Mouse (Mus musculus): ENCODE results near the gene Nedd4. TPM values are rescaled to one million over a fixed set of nuclear protein-coding genes. Genes with fewer than 3 reads are reported as not detected.

Gene Nedd4
- 634 and 643 TPM in 2 replicates for polyA plus RNA-seq (2016; fragmentation: Nextera tagmentation; extraction: Ambion mirVana)

GRCm38 (mm10) chr9:72661895-72662661, at the start of gene Nedd4:
Nedd4 (plus strand) TSS chr9:72662346.
- H3K4me1 ChIP-seq: peaks cover 65% of the 10 kb centered on the region
- H3K27me3 ChIP-seq (ENCODE audit: poor library complexity, severe bottlenecking): no peaks in the 10 kb centered on the region
- peak within 1 kb of the TSS; percentile 76 for H3K4me3 ChIP-seq
- H3K9me3 ChIP-seq: no peaks in the 10 kb centered on the region
- WGBS: 0% methylated on average over 71 of the region's 83 CpGs
- peaks cover 34% of the 10 kb centered on the region for H3K36me3 ChIP-seq (replicated peaks)
- peak within 1 kb of the TSS; percentile 99 for H3K27ac ChIP-seq
- DNase-seq (ENCODE audit: extremely low spot score, low spot score): peak; percentile 97

GRCm38 (mm10) chr9:72613884-72614283, 48.3 kb upstream of the Nedd4 start:
- no peak overlapping the region for H3K4me3 ChIP-seq
- H3K27ac ChIP-seq: no peak overlapping the region
- H3K9me3 ChIP-seq: no peaks in the 10 kb centered on the region
- H3K27me3 ChIP-seq (ENCODE audit: poor library complexity, severe bottlenecking): no peaks in the 10 kb centered on the region
- H3K36me3 ChIP-seq (replicated peaks): peaks cover 77% of the 10 kb centered on the region
- no peak for DNase-seq (ENCODE audit: extremely low spot score, low spot score)
- H3K4me1 ChIP-seq: no peaks in the 10 kb centered on the region
- 91% methylated on average over 2 of the region's 2 CpGs for WGBS

GRCm38 (mm10) chr9:72614786-72615480, 47.2 kb upstream of the Nedd4 start:
- WGBS: 90% methylated on average over 6 of the region's 6 CpGs
- DNase-seq (ENCODE audit: extremely low spot score, low spot score): no peak
- Histone ChIP-seq H3K4me3 (no peak overlapping the region), H3K36me3 (replicated peaks) (peaks cover 77% of the 10 kb centered on the region), H3K27ac (no peak overlapping the region), H3K9me3 (no peaks in the 10 kb centered on the region), H3K27me3 (ENCODE audit: poor library complexity, severe bottlenecking) (no peaks in the 10 kb centered on the region), H3K4me1 (no peaks in the 10 kb centered on the region)

- 93% methylated on average over 3 of the region's 3 CpGs for WGBS
- Histone ChIP-seq H3K4me3 (no peak overlapping the region), H3K9me3 (no peaks in the 10 kb centered on the region), H3K4me1 (no peaks in the 10 kb centered on the region), H3K27ac (no peak overlapping the region), H3K27me3 (ENCODE audit: poor library complexity, severe bottlenecking) (no peaks in the 10 kb centered on the region), H3K36me3 (replicated peaks) (peaks cover 71% of the 10 kb centered on the region)
- DNase-seq (ENCODE audit: extremely low spot score, low spot score): no peak
Measured at GRCm38 (mm10) chr9:72618037-72618436, 44.1 kb upstream of the Nedd4 start.

- Histone ChIP-seq H3K9me3 (no peaks in the 10 kb centered on the region), H3K27ac (no peak overlapping the region), H3K4me3 (no peak overlapping the region), H3K36me3 (replicated peaks) (peaks cover 38% of the 10 kb centered on the region), H3K4me1 (peaks cover 12% of the 10 kb centered on the region; the same call in 1 of the 2 replicates), H3K27me3 (ENCODE audit: poor library complexity, severe bottlenecking) (no peaks in the 10 kb centered on the region)
- DNase-seq (ENCODE audit: extremely low spot score, low spot score): no peak
- WGBS: 87% methylated on average over 1 of the region's 1 CpGs
Measured at GRCm38 (mm10) chr9:72623605-72624004, 38.5 kb upstream of the Nedd4 start.

- no peak for DNase-seq (ENCODE audit: extremely low spot score, low spot score)
- Histone ChIP-seq H3K36me3 (replicated peaks) (peaks cover 12% of the 10 kb centered on the region), H3K27me3 (ENCODE audit: poor library complexity, severe bottlenecking) (no peaks in the 10 kb centered on the region), H3K4me3 (no peak overlapping the region), H3K27ac (no peak overlapping the region), H3K9me3 (no peaks in the 10 kb centered on the region), H3K4me1 (peaks cover 12% of the 10 kb centered on the region; the same call in 1 of the 2 replicates)
- 83% methylated on average over 1 of the region's 1 CpGs for WGBS
Measured at GRCm38 (mm10) chr9:72627598-72627997, 34.5 kb upstream of the Nedd4 start.

- H3K4me1 ChIP-seq: peaks cover 12% of the 10 kb centered on the region; the same call in 1 of the 2 replicates
- no peaks in the 10 kb centered on the region for H3K9me3 ChIP-seq
- peaks cover 5% of the 10 kb centered on the region for H3K36me3 ChIP-seq (replicated peaks)
- no peak overlapping the region for H3K27ac ChIP-seq
- WGBS: 59% methylated on average over 2 of the region's 2 CpGs
- no peak for DNase-seq (ENCODE audit: extremely low spot score, low spot score)
- H3K4me3 ChIP-seq: no peak overlapping the region
- no peaks in the 10 kb centered on the region for H3K27me3 ChIP-seq (ENCODE audit: poor library complexity, severe bottlenecking)
Measured at GRCm38 (mm10) chr9:72628591-72628990, 33.6 kb upstream of the Nedd4 start.

GRCm38 (mm10) chr9:72632198-72632597, 29.9 kb upstream of the Nedd4 start:
- DNase-seq (ENCODE audit: extremely low spot score, low spot score): no peak
- Histone ChIP-seq H3K27ac (no peak overlapping the region), H3K9me3 (no peaks in the 10 kb centered on the region), H3K27me3 (ENCODE audit: poor library complexity, severe bottlenecking) (no peaks in the 10 kb centered on the region), H3K36me3 (replicated peaks) (no peaks in the 10 kb centered on the region), H3K4me1 (peaks cover 17% of the 10 kb centered on the region; the same call in 1 of the 2 replicates), H3K4me3 (no peak overlapping the region)
- WGBS: 79% methylated on average over 1 of the region's 1 CpGs

- Histone ChIP-seq H3K9me3 (no peaks in the 10 kb centered on the region), H3K36me3 (replicated peaks) (no peaks in the 10 kb centered on the region), H3K4me1 (peaks cover 23% of the 10 kb centered on the region), H3K4me3 (no peak overlapping the region), H3K27ac (no peak overlapping the region), H3K27me3 (ENCODE audit: poor library complexity, severe bottlenecking) (no peaks in the 10 kb centered on the region)
- no peak for DNase-seq (ENCODE audit: extremely low spot score, low spot score)
Measured at GRCm38 (mm10) chr9:72635134-72635533, 27.0 kb upstream of the Nedd4 start.

- Histone ChIP-seq H3K27me3 (ENCODE audit: poor library complexity, severe bottlenecking) (no peaks in the 10 kb centered on the region), H3K4me1 (peaks cover 37% of the 10 kb centered on the region), H3K9me3 (no peaks in the 10 kb centered on the region), H3K27ac (no peak overlapping the region), H3K4me3 (no peak overlapping the region), H3K36me3 (replicated peaks) (no peaks in the 10 kb centered on the region)
- 88% methylated on average over 7 of the region's 7 CpGs for WGBS
- no peak for DNase-seq (ENCODE audit: extremely low spot score, low spot score)
Measured at GRCm38 (mm10) chr9:72636547-72636946, 25.6 kb upstream of the Nedd4 start.

- H3K4me3 ChIP-seq: no peak overlapping the region
- peaks cover 40% of the 10 kb centered on the region for H3K4me1 ChIP-seq
- no peak for DNase-seq (ENCODE audit: extremely low spot score, low spot score)
- no peaks in the 10 kb centered on the region for H3K27me3 ChIP-seq (ENCODE audit: poor library complexity, severe bottlenecking)
- 82% methylated on average over 8 of the region's 8 CpGs for WGBS
- H3K36me3 ChIP-seq (replicated peaks): no peaks in the 10 kb centered on the region
- H3K9me3 ChIP-seq: no peaks in the 10 kb centered on the region
- no peak overlapping the region for H3K27ac ChIP-seq
Measured at GRCm38 (mm10) chr9:72637243-72637642, 24.9 kb upstream of the Nedd4 start.

GRCm38 (mm10) chr9:72638951-72639842, 22.9 kb upstream of the Nedd4 start:
- Histone ChIP-seq H3K27ac (peak overlapping the region; percentile 98), H3K4me1 (peaks cover 48% of the 10 kb centered on the region), H3K9me3 (no peaks in the 10 kb centered on the region), H3K36me3 (replicated peaks) (no peaks in the 10 kb centered on the region), H3K27me3 (ENCODE audit: poor library complexity, severe bottlenecking) (no peaks in the 10 kb centered on the region), H3K4me3 (peak overlapping the region; percentile 51)
- DNase-seq (ENCODE audit: extremely low spot score, low spot score): no peak
- WGBS: 45% methylated on average over 9 of the region's 9 CpGs

All from forebrain, embryonic 10.5 days (tissue).